Mouse (Mus musculus) liver, postnatal 0 days (tissue): Measurements from ENCODE around the gene Pparg. TPM values are rescaled to one million over a fixed set of nuclear protein-coding genes. Genes with fewer than 3 reads are reported as not detected.

Source experiments
- ATAC-seq: fragments of 200-750 bp; cut with Nextera tagmentation; 2 replicates; pipeline ENCODE4 v1.8.0; 2017; ENCODE audit warnings: mild to moderate bottlenecking, moderate library complexity
- DNase-seq: peaks from one replicate; pipeline ENCODE4 v3.0.0-alpha.2; 2016
- H3K27ac ChIP-seq: fragments of 300-500 bp; sonication (generic); 2 replicates; pipeline ENCODE4 v1.5.1; 2014; ENCODE audit warnings: antibody characterized with exemption, moderate library complexity, mild to moderate bottlenecking, low read depth
- H3K27me3 ChIP-seq: fragments of 300-500 bp; sonication (generic); 2 replicates; pipeline ENCODE4 v1.6.1; 2014; ENCODE audit warnings: low read length, control low read depth, mixed read lengths; ENCODE audit not compliant: insufficient read depth
- H3K36me3 ChIP-seq: fragments of 300-500 bp; sonication (generic); replicated peaks from 2 replicates; pipeline ENCODE4 v1.6.1; 2014; ENCODE audit warnings: mild to moderate bottlenecking, control low read depth, low read length, moderate library complexity, mixed read lengths; ENCODE audit not compliant: insufficient read depth
- H3K4me1 ChIP-seq: fragments of 300-500 bp; sonication (generic); 2 replicates; pipeline ENCODE4 v1.6.1; 2014; ENCODE audit warnings: antibody characterized with exemption, mild to moderate bottlenecking, control low read depth; ENCODE audit not compliant: insufficient read depth
- H3K4me2 ChIP-seq: fragments of 300-500 bp; sonication (generic); 2 replicates; pipeline ENCODE4 v1.6.1; 2014; ENCODE audit warnings: low read depth, mild to moderate bottlenecking, low read length, moderate library complexity, mixed read lengths
- H3K4me3 ChIP-seq: fragments of 300-500 bp; sonication (generic); 2 replicates; pipeline ENCODE4 v1.5.1; 2014; ENCODE audit warnings: low read depth, low read length
- H3K9ac ChIP-seq: fragments of 300-500 bp; sonication (generic); replicated peaks from 2 replicates; pipeline ENCODE4 v1.6.1; 2014; ENCODE audit warnings: mild to moderate bottlenecking, moderate library complexity
- H3K9me3 ChIP-seq: fragments of 300-500 bp; sonication (generic); 2 replicates; pipeline ENCODE4 v1.6.1; 2016; ENCODE audit warnings: mild to moderate bottlenecking, control low read depth, low read length, mixed read lengths
- CTCF ChIP-seq: sonication (generic); IDR thresholded peaks from 2 replicates; pipeline ENCODE4 v1.5.1; 2016; ENCODE audit warnings: antibody characterized with exemption, low read depth
- EP300 ChIP-seq: IDR thresholded peaks from 2 replicates; pipeline ENCODE4 v1.6.1; 2016; ENCODE audit warnings: antibody characterized with exemption, low read depth, mild to moderate bottlenecking
- WGBS: fragments of 180-500 bp; shearing (Covaris S2); extraction: QIAGEN DNeasy Blood & Tissue Kit; methylation state at CpG from one replicate; pipeline ENCODE4 v1.1.7; 2014; ENCODE audit not compliant: insufficient replicate concordance; 5-methylcytosine and 5-hydroxymethylcytosine counted together
- polyA plus RNA-seq: library from polyadenylated mRNA; unstranded; fragments of >200 nt; fragmentation: Nextera tagmentation; extraction: Ambion mirVana; gene quantifications from 2 replicates; pipeline ENCODE4 v1.2.1, GENCODE M21; 2015

Gene Pparg
- polyA plus RNA-seq, 1 experiment from 2014 or later: 4.9 TPM

- H3K9ac ChIP-seq: no peak overlapping the region
- ATAC-seq (no peak), DNase-seq (no peak)
- H3K9me3 ChIP-seq: no peaks in the 10 kb centered on the region
- TF ChIP-seq EP300 (no peak), CTCF (no peak)
- H3K4me3 ChIP-seq: no peak overlapping the region
- H3K27ac ChIP-seq: no peak overlapping the region
- WGBS: 41% methylated on average over 1 of the region's 1 CpGs
- H3K4me1 ChIP-seq: no peaks in the 10 kb centered on the region
- no peaks in the 10 kb centered on the region for H3K27me3 ChIP-seq
- H3K36me3 ChIP-seq: no peaks in the 10 kb centered on the region
- no peak overlapping the region for H3K4me2 ChIP-seq
Observed at GRCm38 (mm10) chr6:115434054-115434453, 73.3 kb downstream of the Pparg start.

- H3K9ac ChIP-seq: no peak overlapping the region
- H3K4me3 ChIP-seq: no peak overlapping the region
- no peaks in the 10 kb centered on the region for H3K36me3 ChIP-seq
- DNase-seq: no peak
- H3K9me3 ChIP-seq: no peaks in the 10 kb centered on the region
- no peak overlapping the region for H3K4me2 ChIP-seq
- WGBS: 57% methylated on average over 2 of the region's 2 CpGs
- no peaks in the 10 kb centered on the region for H3K27me3 ChIP-seq
- no peak overlapping the region for H3K27ac ChIP-seq
- no peaks in the 10 kb centered on the region for H3K4me1 ChIP-seq
- no peak for ATAC-seq
- TF ChIP-seq CTCF: no peak
- TF ChIP-seq EP300: no peak
Observed at GRCm38 (mm10) chr6:115434816-115435215, 74.1 kb downstream of the Pparg start.

GRCm38 (mm10) chr6:115440231-115441006, 79.7 kb downstream of the Pparg start:
- TF ChIP-seq EP300: no peak
- no peak for TF ChIP-seq CTCF
- no peak for DNase-seq
- no peaks in the 10 kb centered on the region for H3K27me3 ChIP-seq
- no peak overlapping the region for H3K27ac ChIP-seq
- H3K9me3 ChIP-seq: no peaks in the 10 kb centered on the region
- no peaks in the 10 kb centered on the region for H3K36me3 ChIP-seq
- H3K4me3 ChIP-seq: no peak overlapping the region
- H3K9ac ChIP-seq: no peak overlapping the region
- WGBS: 35% methylated on average over 5 of the region's 5 CpGs
- no peak overlapping the region for H3K4me2 ChIP-seq
- H3K4me1 ChIP-seq: no peaks in the 10 kb centered on the region
- no peak for ATAC-seq

GRCm38 (mm10) chr6:115452501-115452900, 91.8 kb downstream of the Pparg start:
- DNase-seq: no peak
- Histone ChIP-seq H3K9me3 (no peaks in the 10 kb centered on the region), H3K27me3 (no peaks in the 10 kb centered on the region), H3K9ac (no peak overlapping the region), H3K4me2 (no peak overlapping the region), H3K4me1 (no peaks in the 10 kb centered on the region), H3K27ac (no peak overlapping the region), H3K36me3 (no peaks in the 10 kb centered on the region), H3K4me3 (no peak overlapping the region)
- no peak for ATAC-seq
- TF ChIP-seq CTCF (no peak), EP300 (no peak)
- WGBS: 67% methylated on average over 1 of the region's 1 CpGs

GRCm38 (mm10) chr6:115462743-115463337, 102.1 kb downstream of the Pparg start:
- Histone ChIP-seq H3K9me3 (no peaks in the 10 kb centered on the region), H3K9ac (no peak overlapping the region), H3K4me2 (peak overlapping the region; percentile 6; the same call in 1 of the 2 replicates), H3K4me1 (peaks cover 7% of the 10 kb centered on the region; the same call in 1 of the 2 replicates), H3K27me3 (no peaks in the 10 kb centered on the region), H3K36me3 (no peaks in the 10 kb centered on the region), H3K27ac (no peak overlapping the region), H3K4me3 (no peak overlapping the region)
- DNase-seq: peak; percentile 29
- peak; percentile 36; the same call in 1 of the 2 replicates for ATAC-seq
- 39% methylated on average over 16 of the region's 16 CpGs for WGBS
- TF ChIP-seq CTCF (no peak), EP300 (no peak)

GRCm38 (mm10) chr6:115463338-115463737, 102.6 kb downstream of the Pparg start:
- TF ChIP-seq CTCF (no peak), EP300 (no peak)
- H3K4me1 ChIP-seq: peaks cover 9% of the 10 kb centered on the region; the same call in 1 of the 2 replicates
- no peak overlapping the region for H3K27ac ChIP-seq
- 65% methylated on average over 2 of the region's 2 CpGs for whole genome bisulfite sequencing
- no peaks in the 10 kb centered on the region for H3K36me3 ChIP-seq
- peak overlapping the region; percentile 6; the same call in 1 of the 2 replicates for H3K4me2 ChIP-seq
- H3K4me3 ChIP-seq: no peak overlapping the region
- no peaks in the 10 kb centered on the region for H3K27me3 ChIP-seq
- ATAC-seq: no peak
- H3K9me3 ChIP-seq: no peaks in the 10 kb centered on the region
- DNase-seq: no peak
- no peak overlapping the region for H3K9ac ChIP-seq
